Mouse (Mus musculus) heart, adult 10 weeks (tissue): ENCODE measurements around the gene Ube2u. TPM values are rescaled to one million over a fixed set of nuclear protein-coding genes. Genes with fewer than 3 reads are reported as not detected.

Source experiments
- polyA plus RNA-seq: library from polyadenylated mRNA; stranded (reverse); fragments of 350-450 nt; fragmentation: Illumina TruSeq; extraction: RNeasy Lipid Tissue Mini Kit (QIAGEN cat#74804); gene quantifications from one replicate; pipeline ENCODE4 v1.2.3, GENCODE M21; 2014; ENCODE audit warnings: low read depth, low replicate concordance

Ube2u gene
- not detected for polyA plus RNA-seq

DNA sequence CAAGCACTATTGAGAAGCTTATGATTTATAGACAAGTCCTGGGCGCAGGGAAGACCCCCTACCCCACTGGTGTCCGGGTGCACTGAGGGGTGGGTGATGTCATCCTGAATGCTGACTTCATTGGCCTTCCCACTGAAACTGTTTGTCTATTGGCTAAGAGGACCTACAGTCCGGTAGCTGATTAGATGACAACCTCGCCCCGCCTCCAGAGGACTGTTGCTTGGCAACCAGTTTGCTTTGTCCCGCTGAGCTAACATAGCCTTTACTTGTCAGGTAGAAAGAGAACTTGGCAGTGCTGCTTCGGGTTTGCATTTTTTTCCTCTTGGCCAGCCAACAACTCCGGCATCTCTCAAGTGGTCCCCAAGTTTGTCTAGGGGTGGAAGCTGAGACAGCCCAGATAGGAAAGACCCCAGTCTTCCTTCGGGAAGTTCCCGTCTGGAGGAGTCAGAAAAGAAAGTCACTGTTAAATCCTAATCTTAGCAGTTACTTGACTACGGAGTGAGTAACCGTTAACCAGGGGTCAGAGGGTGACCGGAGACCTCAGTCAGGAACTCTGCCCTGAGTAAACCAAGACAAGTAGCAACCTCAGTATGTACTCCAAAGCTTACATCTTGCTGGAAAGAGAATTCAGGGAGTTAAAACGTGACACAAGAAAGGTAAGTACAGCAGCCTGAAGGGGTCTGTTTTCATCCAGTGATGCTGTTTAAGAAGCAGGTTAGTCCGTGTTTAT is at the start of gene Ube2u:
Ube2u (plus strand) TSS at position 258 of the 730 bp plus-strand sequence.

